Mouse (Mus musculus) lung, adult 18-20 months (tissue): ENCODE results near the gene 4430402I18Rik.

ENCODE experiments used
- DNase-seq, 2 experiments: peaks; one replicate each; pipeline ENCODE4 v3.0.0; 2022; ENCODE audit warnings: mixed read lengths in 2 of 2

4430402I18Rik gene

GRCm38 (mm10) chr19:28897497-28897896, 70.1 kb downstream of the 4430402I18Rik start:
- no peak for DNase-seq

DNA sequence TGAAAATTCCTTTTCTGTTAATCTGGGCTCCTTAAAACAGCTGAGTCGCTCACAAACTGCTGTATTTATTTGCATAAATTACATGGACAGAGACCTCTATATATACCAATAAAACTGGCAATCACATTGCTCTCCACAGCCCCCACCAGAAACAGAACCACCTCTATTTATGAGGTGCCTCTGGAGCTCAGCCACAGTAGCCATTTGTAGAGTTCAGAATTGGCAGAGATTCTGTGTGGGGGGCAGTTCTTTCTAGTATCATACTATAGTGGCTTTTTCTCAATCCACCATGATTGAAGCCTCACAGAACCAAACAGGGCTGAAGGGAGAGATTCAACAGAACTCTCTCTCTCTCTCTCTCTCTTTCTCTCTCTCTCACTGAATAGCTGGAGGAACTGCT, 71.0 kb downstream of the 4430402I18Rik start:
- no peak for DNase-seq

- no peak for DNase-seq
These were observed 75.7 kb downstream of the 4430402I18Rik start for GRCm38 (mm10) chr19:28891864-28892263.

DNA sequence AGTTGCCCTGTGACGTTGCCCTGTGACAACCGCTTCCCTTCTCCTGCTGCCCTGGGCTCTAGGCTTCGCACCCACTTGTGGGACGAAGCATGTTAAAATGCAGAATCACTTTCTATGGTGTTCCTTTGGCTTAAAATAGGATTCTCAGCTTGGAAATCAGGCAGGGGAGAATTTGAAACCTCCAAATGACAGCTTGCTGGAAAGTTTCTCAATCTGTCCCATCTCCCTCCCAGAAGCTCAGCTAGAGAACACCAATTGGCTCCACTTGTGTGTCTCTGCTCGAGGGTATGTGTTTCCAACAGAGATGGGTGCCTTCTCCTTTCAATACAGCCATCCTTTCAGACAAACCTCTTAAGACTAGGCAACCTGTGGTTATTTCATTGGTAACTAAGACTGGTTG, 76.4 kb downstream of the 4430402I18Rik start:
- no peak for DNase-seq

DNA sequence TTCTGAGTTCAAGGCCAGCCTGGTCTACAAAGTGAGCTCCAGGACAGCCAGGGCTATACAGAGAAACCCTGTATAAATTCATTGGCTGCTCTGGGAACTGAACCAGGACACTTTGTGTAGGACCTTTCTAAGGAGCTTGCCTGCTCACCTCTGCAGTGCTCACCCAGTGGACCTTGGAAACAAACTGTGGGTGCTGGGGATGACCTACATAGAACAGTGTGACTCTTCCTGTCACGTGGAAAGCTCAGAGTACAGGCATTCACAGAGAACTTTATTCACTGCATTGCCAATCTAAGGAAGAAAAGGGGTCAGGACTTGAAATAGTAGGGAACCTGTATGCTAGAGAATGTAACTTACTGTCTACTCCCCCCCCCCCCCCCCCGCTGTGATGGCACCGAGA, 78.3 kb downstream of the 4430402I18Rik start:
- no peak for DNase-seq

- peak in 1 of 2 experiments; percentile 6 for DNase-seq
These were observed 79.1 kb downstream of the 4430402I18Rik start for GRCm38 (mm10) chr19:28888496-28888895.

DNA sequence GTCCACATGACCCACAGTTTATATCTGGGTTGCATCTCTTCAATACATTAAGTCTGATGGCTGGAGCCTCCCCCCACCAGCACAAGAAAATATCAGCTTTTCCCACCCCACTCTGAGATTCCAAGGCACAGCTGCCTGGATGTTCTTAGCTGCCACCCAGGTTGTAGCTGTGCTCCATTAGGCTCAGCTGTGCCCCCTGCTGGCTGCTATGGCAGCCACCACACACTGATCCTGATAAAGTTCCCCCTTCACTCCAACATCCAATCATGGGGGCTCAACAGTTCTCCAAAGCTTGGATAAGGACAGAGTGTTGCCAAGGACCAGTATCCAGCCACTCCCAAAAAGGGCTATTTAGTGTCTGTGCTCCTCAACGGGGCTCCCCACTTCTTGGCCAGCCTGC, 84.5 kb downstream of the 4430402I18Rik start:
- peak; percentile 17 to 39 for DNase-seq

- no peak for DNase-seq
These were observed 88.1 kb downstream of the 4430402I18Rik start for GRCm38 (mm10) chr19:28879476-28879875.

DNA sequence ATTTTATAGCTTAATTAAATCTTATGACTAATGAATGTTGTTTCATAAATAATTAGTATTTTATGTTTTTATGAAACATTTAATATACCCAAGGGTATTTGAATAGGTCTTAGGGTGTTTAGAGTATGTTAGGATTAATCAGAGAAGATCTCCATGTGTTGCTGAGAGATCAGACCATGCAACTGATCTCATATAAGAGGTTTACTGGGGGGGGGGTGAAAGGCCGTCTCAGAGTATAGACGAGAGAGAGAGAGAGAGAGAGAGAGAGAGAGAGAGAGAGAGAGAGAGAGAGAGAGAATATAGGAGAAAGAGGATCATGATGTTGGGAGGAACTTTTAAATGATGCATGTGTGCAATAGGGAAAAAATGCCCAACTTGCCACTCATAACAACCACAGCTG, 97.2 kb downstream of the 4430402I18Rik start:
- DNase-seq: no peak

GRCm38 (mm10) chr19:28869251-28869855, 98.2 kb downstream of the 4430402I18Rik start:
- no peak for DNase-seq

DNA sequence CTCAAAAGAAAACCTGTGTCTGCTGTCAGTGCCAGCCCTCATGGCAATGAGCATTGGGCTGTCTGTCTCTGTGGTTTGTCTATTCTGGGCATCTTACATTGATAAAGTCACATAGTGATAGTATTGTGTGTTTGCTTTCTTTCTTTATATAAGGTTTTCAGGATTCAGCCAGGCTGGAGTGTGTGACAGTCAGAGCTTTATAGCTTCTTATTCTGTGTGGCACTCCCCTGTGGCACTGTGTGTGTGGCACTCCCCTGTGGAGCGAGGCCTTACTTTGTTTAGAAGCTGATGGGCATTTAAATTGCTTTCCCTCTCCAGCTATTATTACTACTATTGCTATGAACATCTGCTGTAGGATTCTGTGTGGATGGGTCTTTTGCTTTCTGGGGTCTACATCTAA, 102.1 kb downstream of the 4430402I18Rik start:
- DNase-seq: no peak

GRCm38 (mm10) chr19:28864981-28865380, 102.6 kb downstream of the 4430402I18Rik start:
- DNase-seq: no peak

DNA sequence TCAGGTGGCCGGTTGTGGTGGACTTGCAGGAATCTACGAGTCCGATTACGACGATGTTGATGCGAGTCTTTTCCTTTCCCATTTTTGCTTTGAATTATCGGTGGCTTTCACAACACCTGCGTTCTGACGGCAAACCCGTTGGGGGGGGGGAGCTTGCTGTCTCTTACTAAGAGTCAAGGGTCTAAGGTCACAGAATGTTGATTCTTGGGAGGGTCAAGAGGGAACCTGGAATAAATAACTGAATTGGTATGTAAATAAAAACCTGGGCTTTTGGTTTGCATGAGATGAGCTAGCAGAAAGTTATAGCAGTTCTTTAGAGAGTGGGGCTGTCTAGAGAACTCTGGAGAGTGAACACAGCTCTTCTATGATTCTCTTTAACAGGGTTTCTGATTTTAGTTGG, 104.0 kb downstream of the 4430402I18Rik start:
- peak in 1 of 2 experiments; percentile 10 for DNase-seq

DNA sequence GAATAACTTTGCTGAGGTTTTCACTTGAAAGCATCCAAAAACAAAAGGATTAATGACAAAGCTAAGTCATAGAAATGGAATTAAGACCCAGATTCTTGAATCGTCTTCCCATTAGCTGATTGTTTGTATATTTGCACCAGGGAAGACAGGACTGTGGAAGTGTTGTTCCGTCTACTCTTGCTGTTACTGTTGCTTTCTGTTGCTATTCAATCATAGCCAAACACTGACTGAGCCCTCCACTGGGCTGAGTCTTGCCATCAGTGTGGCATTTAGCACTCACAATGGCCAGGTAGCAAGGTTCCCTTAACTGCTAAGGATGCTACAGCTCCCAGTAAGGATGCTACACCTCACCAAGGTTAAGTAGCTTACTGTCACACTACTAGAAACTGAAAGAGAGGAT, 107.4 kb downstream of the 4430402I18Rik start:
- DNase-seq: no peak

GRCm38 (mm10) chr19:28854831-28855230, 112.8 kb downstream of the 4430402I18Rik start:
- DNase-seq: no peak

GRCm38 (mm10) chr19:28852001-28852400, 115.6 kb downstream of the 4430402I18Rik start:
- no peak for DNase-seq

GRCm38 (mm10) chr19:28850510-28850909, 117.1 kb downstream of the 4430402I18Rik start:
- DNase-seq: peak; percentile 69 to 74

DNA sequence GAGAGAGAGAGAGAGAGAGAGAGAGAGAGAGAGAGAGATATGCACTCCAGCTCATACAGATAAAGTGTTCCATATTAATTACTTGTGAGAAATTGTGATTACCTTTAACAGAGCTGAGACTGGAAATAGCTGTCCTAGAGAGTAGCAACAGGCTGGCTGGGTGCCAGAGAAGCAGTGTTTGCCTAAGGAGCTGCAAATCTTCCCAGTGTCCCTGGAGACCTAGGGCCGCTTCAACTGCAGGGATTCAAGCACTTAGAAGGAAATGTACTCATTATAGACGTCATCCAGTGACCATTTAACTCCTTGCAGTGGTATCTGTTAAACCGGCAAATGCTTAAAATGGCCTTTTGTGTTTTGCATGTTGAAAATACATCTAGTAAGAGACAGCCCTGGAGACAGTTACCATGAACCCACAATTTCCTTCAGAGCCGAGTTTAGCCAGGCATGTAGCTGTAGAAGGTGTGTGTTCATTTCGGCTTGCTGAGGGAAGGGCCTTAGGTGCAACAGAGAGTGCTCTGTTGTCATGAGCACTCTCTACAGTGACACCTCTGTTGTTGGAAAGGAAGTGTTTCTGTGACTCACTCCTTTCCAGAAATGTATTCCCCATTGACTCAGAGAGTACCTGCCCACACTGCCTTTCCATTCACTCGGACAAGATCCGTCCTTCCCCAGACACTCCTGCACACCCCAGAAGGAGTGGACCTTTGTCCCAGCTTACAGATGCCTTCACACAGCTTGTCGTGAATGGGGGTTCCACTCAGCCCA, 122.5 kb downstream of the 4430402I18Rik start:
- no peak for DNase-seq
